Mouse (Mus musculus) adrenal gland, adult 8-10 months (tissue): ENCODE results near the gene Asb6. TPM values are rescaled to one million over a fixed set of nuclear protein-coding genes. Genes with fewer than 3 reads are reported as not detected.

Source experiments
- DNase-seq: peaks from one replicate; pipeline ENCODE4 v3.0.0; 2022
- total RNA-seq, 4 experiments: library from RNA; stranded (reverse); gene quantifications; 2 replicates each; pipeline ENCODE4 v1.2.4; 2022

The Asb6 gene
- total RNA-seq: 10 to 100 TPM; 32.9 to 41.3 (median 33.4) TPM

- no peak for DNase-seq
These were observed at the start of gene Asb6 for GRCm38 (mm10) chr2:30830283-30830795. Gene Asb6 (minus strand): TSS chr2:30830333.

- DNase-seq: no peak
These were observed 49.3 kb upstream of the Asb6 start for GRCm38 (mm10) chr2:30879481-30879880.

- no peak for DNase-seq
These were observed 45.7 kb upstream of the Asb6 start for GRCm38 (mm10) chr2:30875621-30876432.

- no peak for DNase-seq
These were observed 45.0 kb upstream of the Asb6 start for GRCm38 (mm10) chr2:30875096-30875495.

GRCm38 (mm10) chr2:30874445-30874844, 44.3 kb upstream of the Asb6 start:
- no peak for DNase-seq

- DNase-seq: no peak
These were observed 42.5 kb upstream of the Asb6 start for GRCm38 (mm10) chr2:30872669-30873068.

- no peak for DNase-seq
These were observed 40.7 kb upstream of the Asb6 start for GRCm38 (mm10) chr2:30870863-30871262.

GRCm38 (mm10) chr2:30865426-30865825, 35.3 kb upstream of the Asb6 start:
- no peak for DNase-seq

GRCm38 (mm10) chr2:30864968-30865381, 34.8 kb upstream of the Asb6 start:
- DNase-seq: no peak

GRCm38 (mm10) chr2:30863574-30863973, 33.4 kb upstream of the Asb6 start:
- DNase-seq: peak; percentile 19

- no peak for DNase-seq
These were observed 31.9 kb upstream of the Asb6 start for GRCm38 (mm10) chr2:30862081-30862480.

- DNase-seq: no peak
These were observed 29.6 kb upstream of the Asb6 start for GRCm38 (mm10) chr2:30859782-30860181.

GRCm38 (mm10) chr2:30857076-30857475, 26.9 kb upstream of the Asb6 start:
- DNase-seq: no peak

GRCm38 (mm10) chr2:30852771-30853313, 22.7 kb upstream of the Asb6 start:
- DNase-seq: no peak

- no peak for DNase-seq
These were observed 20.4 kb upstream of the Asb6 start for GRCm38 (mm10) chr2:30850581-30850980.

GRCm38 (mm10) chr2:30848184-30848583, 18.1 kb upstream of the Asb6 start:
- DNase-seq: no peak

GRCm38 (mm10) chr2:30846723-30847122, 16.6 kb upstream of the Asb6 start:
- DNase-seq: no peak

GRCm38 (mm10) chr2:30846236-30846635, 16.1 kb upstream of the Asb6 start:
- DNase-seq: no peak

- no peak for DNase-seq
These were observed 15.3 kb upstream of the Asb6 start for GRCm38 (mm10) chr2:30845152-30846070.

- no peak for DNase-seq
These were observed 12.5 kb upstream of the Asb6 start for GRCm38 (mm10) chr2:30842615-30843014.

GRCm38 (mm10) chr2:30836238-30836990, 6.3 kb upstream of the Asb6 start:
- no peak for DNase-seq
